Mouse (Mus musculus): ENCODE measurements around the gene Trim29. TPM values are rescaled to one million over a fixed set of nuclear protein-coding genes. Genes with fewer than 3 reads are reported as not detected.

Gene Trim29
- polyA plus RNA-seq, 1 experiment from 2014 or later, result 0.11 TPM

DNA sequence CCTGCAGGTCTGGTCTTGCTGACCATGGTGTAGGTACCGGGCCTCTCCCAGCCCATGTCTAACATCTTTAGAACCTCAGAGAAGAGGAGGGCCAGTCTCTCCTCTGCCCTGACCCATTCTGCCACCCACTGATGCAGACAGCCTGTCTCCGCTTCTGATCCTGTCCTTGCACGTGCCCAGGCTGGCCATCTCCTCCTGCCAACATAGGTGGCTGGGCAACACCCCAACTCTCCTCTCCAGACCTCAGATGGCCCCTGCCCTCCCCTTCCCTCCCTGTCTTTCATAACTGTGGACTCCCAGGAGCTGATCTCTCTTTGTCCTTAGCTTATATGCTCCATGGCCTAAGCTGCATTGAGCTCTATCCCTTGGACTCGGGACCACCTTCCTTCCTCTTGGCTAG is 5.8 kb downstream of the Trim29 start:
- ATAC-seq, result no peak
- H3K9ac ChIP-seq (replicated peaks), result no peak overlapping the region
- no peak overlapping the region for H3K4me2 ChIP-seq (replicated peaks)
- no peaks in the 10 kb centered on the region for H3K9me3 ChIP-seq
- no peaks in the 10 kb centered on the region for H3K36me3 ChIP-seq
- 89% methylated on average over 4 of the region's 4 CpGs for WGBS
- no peaks in the 10 kb centered on the region; the same call in 1 of the 2 replicates for H3K27me3 ChIP-seq
- H3K27ac ChIP-seq, result no peak overlapping the region
- 0 out of 2 replicates have a peak, but pooled peaks cover 4% of the 10 kb centered on the region for H3K4me1 ChIP-seq (replicated peaks)
- H3K4me3 ChIP-seq (replicated peaks), result no peak overlapping the region

GRCm38 (mm10) chr9:43318661-43319060 is 8.0 kb downstream of the Trim29 start:
- no peaks in the 10 kb centered on the region; the same call in 1 of the 2 replicates for H3K27me3 ChIP-seq
- no peak overlapping the region for H3K4me3 ChIP-seq (replicated peaks)
- H3K36me3 ChIP-seq, result no peaks in the 10 kb centered on the region
- H3K9me3 ChIP-seq, result no peaks in the 10 kb centered on the region
- H3K27ac ChIP-seq, result no peak overlapping the region
- 87% methylated on average over 10 of the region's 10 CpGs for WGBS
- 0 out of 2 replicates have a peak, but pooled peaks cover 4% of the 10 kb centered on the region for H3K4me1 ChIP-seq (replicated peaks)
- H3K9ac ChIP-seq (replicated peaks), result no peak overlapping the region
- H3K4me2 ChIP-seq (replicated peaks), result no peak overlapping the region
- no peak for ATAC-seq

DNA sequence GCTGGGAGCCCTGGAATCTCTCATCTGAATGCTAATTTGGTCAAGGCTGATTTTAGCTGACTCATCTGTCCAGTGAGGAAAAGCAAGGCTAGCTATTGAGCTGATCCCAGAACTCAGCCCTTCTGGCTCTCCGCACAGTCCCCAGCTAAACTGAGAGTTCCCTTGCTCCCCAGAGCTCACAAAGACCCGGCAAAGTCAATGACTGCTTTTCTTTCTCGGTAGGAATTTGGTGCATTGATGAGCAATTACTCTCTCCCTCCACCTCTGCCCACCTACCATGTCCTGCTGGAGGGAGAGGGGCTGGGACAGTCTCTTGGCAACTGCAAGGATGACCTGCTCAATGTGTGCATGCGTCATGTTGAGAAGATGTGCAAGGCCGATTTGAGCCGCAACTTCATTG is 11.3 kb downstream of the Trim29 start:
- H3K27me3 ChIP-seq, result no peaks in the 10 kb centered on the region; the same call in 1 of the 2 replicates
- no peak for ATAC-seq
- H3K36me3 ChIP-seq, result no peaks in the 10 kb centered on the region
- H3K4me1 ChIP-seq (replicated peaks), result no peaks in the 10 kb centered on the region
- H3K9ac ChIP-seq (replicated peaks), result no peak overlapping the region
- no peak overlapping the region for H3K4me3 ChIP-seq (replicated peaks)
- H3K4me2 ChIP-seq (replicated peaks), result no peak overlapping the region
- 84% methylated on average over 6 of the region's 6 CpGs for WGBS
- no peak overlapping the region for H3K27ac ChIP-seq
- H3K9me3 ChIP-seq, result no peaks in the 10 kb centered on the region

DNA sequence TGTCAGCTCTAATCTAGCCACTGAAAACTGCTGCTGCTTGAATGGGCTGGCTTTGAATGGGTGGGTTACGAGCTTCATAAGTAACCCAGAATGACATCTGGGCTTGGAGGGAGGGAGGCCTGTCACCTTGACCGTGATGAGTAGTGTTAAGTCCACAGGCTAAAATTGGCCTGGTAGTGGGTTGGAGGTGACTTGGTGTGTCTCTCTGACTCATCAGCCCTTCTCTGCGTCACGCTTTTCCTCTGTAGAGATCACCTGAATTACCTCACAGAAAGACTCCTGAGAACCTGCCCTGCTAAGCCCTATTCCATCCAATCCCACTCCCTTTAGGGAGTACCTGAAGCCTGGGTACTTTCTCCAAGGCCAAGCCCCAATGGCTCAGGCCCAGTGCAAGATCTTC is 12.0 kb downstream of the Trim29 start:
- WGBS, result 90% methylated on average over 4 of the region's 4 CpGs
- no peak overlapping the region for H3K9ac ChIP-seq (replicated peaks)
- H3K27ac ChIP-seq, result no peak overlapping the region
- no peaks in the 10 kb centered on the region for H3K36me3 ChIP-seq
- no peak overlapping the region for H3K4me2 ChIP-seq (replicated peaks)
- H3K27me3 ChIP-seq, result no peaks in the 10 kb centered on the region; the same call in 1 of the 2 replicates
- peaks cover 6% of the 10 kb centered on the region; the same call in 1 of the 2 replicates for H3K4me1 ChIP-seq (replicated peaks)
- ATAC-seq, result no peak
- H3K9me3 ChIP-seq, result no peaks in the 10 kb centered on the region
- H3K4me3 ChIP-seq (replicated peaks), result no peak overlapping the region

GRCm38 (mm10) chr9:43325486-43325885 is 14.8 kb downstream of the Trim29 start:
- H3K27ac ChIP-seq, result no peak overlapping the region
- WGBS, result 84% methylated on average over 3 of the region's 3 CpGs
- H3K9me3 ChIP-seq, result no peaks in the 10 kb centered on the region
- no peak for ATAC-seq
- H3K4me2 ChIP-seq (replicated peaks), result no peak overlapping the region
- no peaks in the 10 kb centered on the region for H3K36me3 ChIP-seq
- peaks cover 7% of the 10 kb centered on the region; the same call in 1 of the 2 replicates for H3K4me1 ChIP-seq (replicated peaks)
- no peak overlapping the region for H3K4me3 ChIP-seq (replicated peaks)
- H3K9ac ChIP-seq (replicated peaks), result no peak overlapping the region
- H3K27me3 ChIP-seq, result no peaks in the 10 kb centered on the region; the same call in 1 of the 2 replicates

DNA sequence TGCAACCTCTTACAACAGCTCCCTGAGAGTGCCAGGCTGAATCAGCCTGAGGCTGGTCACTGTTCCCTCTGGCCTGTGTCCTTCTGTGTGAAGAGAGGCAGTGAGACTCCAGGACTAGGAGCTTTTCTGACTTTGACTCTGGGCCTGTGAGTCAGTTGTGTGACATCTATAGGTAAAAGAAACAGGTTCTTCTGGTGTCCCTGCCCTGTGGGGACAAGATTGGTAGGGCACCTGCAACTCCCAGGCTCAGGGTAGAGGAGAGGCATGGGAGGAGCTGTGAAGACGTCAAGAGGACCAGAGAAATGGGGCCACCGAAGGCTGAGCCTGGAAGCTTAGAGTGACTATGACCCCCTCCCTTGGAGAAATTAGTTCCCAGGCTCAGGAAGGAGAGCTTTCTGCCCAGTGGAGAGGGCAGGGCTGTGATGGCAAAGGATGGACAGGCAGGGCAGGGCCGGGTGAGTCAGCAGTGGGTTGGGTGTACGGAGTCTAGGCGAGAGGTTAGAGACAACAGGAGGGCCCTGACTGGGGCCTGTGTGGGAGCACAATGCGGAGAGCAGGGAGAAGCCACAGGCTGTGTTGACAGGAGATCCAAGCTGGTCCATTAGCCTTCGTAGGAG is 15.5 kb downstream of the Trim29 start:
- H3K27me3 ChIP-seq, result peaks cover under 1% of the 10 kb centered on the region; the same call in 1 of the 2 replicates
- no peaks in the 10 kb centered on the region for H3K9me3 ChIP-seq
- 80% methylated on average over 7 of the region's 7 CpGs for WGBS
- H3K27ac ChIP-seq, result no peak overlapping the region
- no peak for ATAC-seq
- peaks cover 10% of the 10 kb centered on the region; the same call in 1 of the 2 replicates for H3K4me1 ChIP-seq (replicated peaks)
- no peaks in the 10 kb centered on the region for H3K36me3 ChIP-seq
- H3K4me2 ChIP-seq (replicated peaks), result no peak overlapping the region
- H3K4me3 ChIP-seq (replicated peaks), result no peak overlapping the region
- no peak overlapping the region for H3K9ac ChIP-seq (replicated peaks)

DNA sequence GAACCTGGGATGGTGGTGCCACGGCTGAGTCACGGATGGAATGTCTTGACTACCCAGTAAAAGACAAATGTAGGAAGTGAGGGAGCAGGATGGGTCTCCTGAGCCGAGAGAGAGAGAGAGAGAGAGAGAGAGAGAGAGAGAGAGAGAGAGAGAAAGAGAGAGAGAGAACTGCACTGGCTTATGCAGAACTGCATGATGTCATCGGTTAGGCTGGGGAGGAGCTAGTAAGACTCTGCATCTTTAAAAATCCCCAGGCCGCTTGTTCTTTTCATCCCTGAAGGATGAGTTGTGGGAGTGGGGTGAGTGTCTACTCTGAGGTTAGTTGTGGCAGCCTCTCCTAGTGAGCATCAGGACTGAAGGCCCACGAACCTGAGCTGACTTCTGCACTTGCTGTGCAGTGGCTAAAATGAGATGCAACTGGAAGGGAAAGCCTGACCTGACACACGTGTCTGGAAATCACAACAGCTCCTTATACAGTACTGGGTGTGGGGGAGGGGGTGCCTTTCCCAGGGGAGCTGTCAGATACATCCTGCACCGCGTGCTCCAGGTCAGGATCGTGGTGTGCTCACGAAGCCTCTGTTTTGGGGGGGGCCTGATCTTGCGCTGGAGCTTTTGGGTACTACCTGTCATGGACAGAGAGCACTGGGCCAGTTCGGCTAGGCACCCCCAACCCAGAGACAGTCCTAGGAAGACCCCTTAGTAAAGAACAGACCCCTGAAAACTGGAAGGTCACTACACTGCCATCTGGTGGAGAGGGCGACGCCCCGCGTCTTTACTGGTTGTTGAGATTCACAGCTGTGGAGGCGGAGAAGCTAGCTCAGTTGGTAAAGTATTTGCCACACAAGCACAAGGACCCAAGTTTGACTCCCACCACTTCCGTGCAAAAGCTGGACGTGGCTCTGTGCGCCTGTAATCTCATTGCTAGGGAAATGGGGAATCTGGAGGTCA is 16.8 kb downstream of the Trim29 start:
- Histone ChIP-seq H3K9me3 (no peaks in the 10 kb centered on the region), H3K4me2 (replicated peaks) (no peak overlapping the region), H3K4me1 (replicated peaks) (peaks cover 10% of the 10 kb centered on the region; the same call in 1 of the 2 replicates), H3K27me3 (peaks cover 5% of the 10 kb centered on the region; the same call in 1 of the 2 replicates), H3K27ac (no peak overlapping the region), H3K4me3 (replicated peaks) (no peak overlapping the region), H3K36me3 (no peaks in the 10 kb centered on the region), H3K9ac (replicated peaks) (no peak overlapping the region)
- WGBS, result 48% methylated on average over 21 of the region's 21 CpGs
- peak; percentile 57 for ATAC-seq

DNA sequence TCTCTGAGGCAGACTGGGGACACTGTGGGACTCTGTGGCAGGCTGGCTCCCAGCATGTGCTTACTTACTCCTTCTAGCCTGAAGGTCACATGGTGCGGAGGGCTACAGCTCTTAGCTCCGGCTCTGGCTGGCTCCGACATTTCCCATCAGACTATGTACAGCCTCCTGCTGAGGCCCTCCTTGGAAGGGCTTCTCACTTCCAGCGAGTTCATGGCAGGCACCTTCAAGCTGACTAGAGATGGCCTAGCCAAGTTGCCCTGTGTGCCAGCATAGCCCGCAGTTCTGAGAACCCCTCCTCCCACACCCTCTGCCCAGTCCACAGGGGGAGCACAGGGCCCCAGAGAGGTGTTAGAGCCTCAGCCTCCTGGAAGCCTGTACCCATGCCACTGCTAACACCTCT is 19.8 kb downstream of the Trim29 start:
- H3K9me3 ChIP-seq, result no peaks in the 10 kb centered on the region
- H3K27ac ChIP-seq, result no peak overlapping the region
- no peak overlapping the region for H3K9ac ChIP-seq (replicated peaks)
- 45% methylated on average over 5 of the region's 5 CpGs for WGBS
- peaks cover 5% of the 10 kb centered on the region; the same call in 1 of the 2 replicates for H3K27me3 ChIP-seq
- no peak for ATAC-seq
- H3K4me3 ChIP-seq (replicated peaks), result no peak overlapping the region
- H3K36me3 ChIP-seq, result no peaks in the 10 kb centered on the region
- no peak overlapping the region for H3K4me2 ChIP-seq (replicated peaks)
- peaks cover 10% of the 10 kb centered on the region; the same call in 1 of the 2 replicates for H3K4me1 ChIP-seq (replicated peaks)

GRCm38 (mm10) chr9:43331476-43332471 is 21.1 kb downstream of the Trim29 start:
- WGBS, result 86% methylated on average over 8 of the region's 8 CpGs
- Histone ChIP-seq H3K27me3 (peaks cover 5% of the 10 kb centered on the region; the same call in 1 of the 2 replicates), H3K9me3 (no peaks in the 10 kb centered on the region), H3K36me3 (no peaks in the 10 kb centered on the region), H3K4me3 (replicated peaks) (no peak overlapping the region), H3K4me1 (replicated peaks) (peaks cover 10% of the 10 kb centered on the region; the same call in 1 of the 2 replicates), H3K4me2 (replicated peaks) (no peak overlapping the region), H3K27ac (no peak overlapping the region), H3K9ac (replicated peaks) (no peak overlapping the region)
- ATAC-seq, result no peak

- ATAC-seq, result no peak
- WGBS, result 83% methylated on average over 8 of the region's 8 CpGs
- no peak overlapping the region for H3K4me3 ChIP-seq (replicated peaks)
- no peak overlapping the region for H3K9ac ChIP-seq (replicated peaks)
- no peak overlapping the region for H3K27ac ChIP-seq
- H3K4me2 ChIP-seq (replicated peaks), result no peak overlapping the region
- peaks cover 9% of the 10 kb centered on the region; the same call in 1 of the 2 replicates for H3K4me1 ChIP-seq (replicated peaks)
- H3K9me3 ChIP-seq, result no peaks in the 10 kb centered on the region
- no peaks in the 10 kb centered on the region for H3K36me3 ChIP-seq
- H3K27me3 ChIP-seq, result 0 out of 2 replicates have a peak, but pooled peaks cover 5% of the 10 kb centered on the region
Observed at GRCm38 (mm10) chr9:43334476-43334875, 23.8 kb downstream of the Trim29 start.

DNA sequence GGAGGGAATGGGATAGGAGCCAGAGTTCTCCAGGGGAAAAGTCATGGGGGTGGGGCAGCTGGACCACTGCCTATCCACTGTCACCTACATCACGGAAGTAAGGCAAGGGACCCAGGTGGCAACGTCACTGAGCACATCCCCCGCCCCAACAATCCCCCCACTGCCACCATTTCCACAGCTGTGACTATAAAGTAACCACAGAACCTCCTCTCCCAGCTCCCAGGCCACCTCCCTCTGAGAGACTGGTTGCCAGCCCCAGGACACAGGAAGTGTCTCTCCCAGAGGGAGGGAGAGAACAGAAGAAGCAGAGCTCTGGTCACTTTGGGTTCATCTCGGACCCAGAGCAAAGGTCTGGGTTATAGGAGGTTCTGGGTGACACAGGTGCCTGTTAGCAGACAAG is 27.0 kb downstream of the Trim29 start:
- 0 out of 2 replicates have a peak overlapping the region, but pooled peaks have one; percentile 6 for H3K9ac ChIP-seq (replicated peaks)
- no peak overlapping the region for H3K27ac ChIP-seq
- H3K27me3 ChIP-seq, result 0 out of 2 replicates have a peak, but pooled peaks cover 2% of the 10 kb centered on the region
- no peaks in the 10 kb centered on the region for H3K9me3 ChIP-seq
- no peak for ATAC-seq
- H3K4me3 ChIP-seq (replicated peaks), result no peak overlapping the region
- 68% methylated on average over 4 of the region's 4 CpGs for WGBS
- H3K36me3 ChIP-seq, result no peaks in the 10 kb centered on the region
- H3K4me1 ChIP-seq (replicated peaks), result peaks cover 21% of the 10 kb centered on the region
- H3K4me2 ChIP-seq (replicated peaks), result no peak overlapping the region
